Mouse (Mus musculus): ENCODE results near the gene Hrh1. TPM values are rescaled to one million over a fixed set of nuclear protein-coding genes. Genes with fewer than 3 reads are reported as not detected.
"Not testable (repeated sequence)": the region's sequence is repeated elsewhere in the genome, so short reads cannot be mapped to it uniquely, and the experiment has no call there.

The Hrh1 gene
- polyA plus RNA-seq, 1 experiment from 2014 or later, result 0.46 TPM

DNA sequence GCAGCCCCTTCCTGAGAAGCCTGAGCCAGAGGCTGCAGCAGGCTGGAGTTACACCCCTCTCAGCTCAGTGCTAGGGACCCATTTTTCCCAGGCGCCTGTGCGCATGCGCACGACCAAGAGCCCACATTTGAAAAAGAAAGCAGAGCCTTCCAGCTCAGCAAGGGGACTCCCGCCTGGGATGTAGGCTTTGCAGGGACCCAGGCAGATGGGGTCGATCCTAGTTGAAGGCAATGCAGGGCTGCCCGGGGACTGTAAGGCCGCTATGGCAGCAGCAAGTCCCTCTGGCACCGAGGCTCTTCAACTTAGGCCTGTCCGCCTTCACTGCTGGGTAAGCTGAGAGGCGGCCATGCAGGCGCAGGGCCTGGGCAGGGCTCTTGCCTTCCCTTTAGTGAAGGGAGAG, 131.0 kb downstream of the Hrh1 start:
- WGBS, result no CpG with 5 or more reads among the region's 12 CpGs
- H3K36me3 ChIP-seq (ENCODE audit: control insufficient read depth, insufficient read depth); H3K4me1 ChIP-seq (replicated peaks; ENCODE audit: control insufficient read depth, insufficient read depth, low read length); ATAC-seq; H3K27me3 ChIP-seq (replicated peaks; ENCODE audit: control insufficient read depth, insufficient read depth, low read length); H3K4me2 ChIP-seq (replicated peaks; ENCODE audit: low read depth); H3K9me3 ChIP-seq (ENCODE audit: control insufficient read depth); H3K27ac ChIP-seq (ENCODE audit: low read depth, low read length); H3K4me3 ChIP-seq (ENCODE audit: low read depth, low read length); H3K9ac ChIP-seq (ENCODE audit: low read depth, low read length): not testable (repeated sequence)

Other genes starting within 250 kb of the Hrh1 start
- gene Slc6a1, start 115.3 kb upstream of the Hrh1 start, polyA plus RNA-seq (2015; fragmentation: Nextera tagmentation; extraction: Ambion mirVana), result not detected in 2 replicates
- 12.4 TPM in 2 replicates for gene Atg7, start 245.2 kb downstream of the Hrh1 start, polyA plus RNA-seq (2015; fragmentation: Nextera tagmentation; extraction: Ambion mirVana)

Measured in intestine, postnatal 0 days (tissue).